Mouse (Mus musculus): ENCODE results near the gene Gm49425. TPM values are rescaled to one million over a fixed set of nuclear protein-coding genes. Genes with fewer than 3 reads are reported as not detected.
"Not testable (repeated sequence)": the region's sequence is repeated elsewhere in the genome, so short reads cannot be mapped to it uniquely, and the experiment has no call there.

Gm49425 gene
- total RNA-seq (2012; rRNA removed) (not detected in 2 replicates), polyA plus RNA-seq (2012; ENCODE audit: insufficient read depth in 1 of 2, insufficient read length in 2 of 2, low read depth in 1 of 2, low replicate concordance in 2 of 2, missing spikeins in 1 of 2) (not detected)

GRCm38 (mm10) chr15:101517161-101517560 is at the start of gene Gm49425:
Gm49425 (minus strand) TSS chr15:101517261.
- H3K9ac ChIP-seq (ENCODE audit: control insufficient read depth, low read depth, low read length, poor library complexity, severe bottlenecking); H3K27me3 ChIP-seq (ENCODE audit: control insufficient read depth in 1 of 2, insufficient read depth in 2 of 2, low read length in 2 of 2); H3K4me3 ChIP-seq (ENCODE audit: control insufficient read depth in 1 of 2, insufficient read depth in 1 of 2, low read depth in 2 of 2, low read length in 2 of 2); H3K36me3 ChIP-seq (ENCODE audit: control insufficient read depth in 1 of 2, insufficient read depth in 2 of 2, low read length in 2 of 2); H3K9me3 ChIP-seq (replicated peaks; ENCODE audit: insufficient read depth, low read length); H3K4me1 ChIP-seq (ENCODE audit: control insufficient read depth in 1 of 2, insufficient read depth in 2 of 2, low read length in 2 of 2); H3K27ac ChIP-seq (ENCODE audit: control insufficient read depth, low read depth, low read length); H3K79me2 ChIP-seq (ENCODE audit: control insufficient read depth, insufficient read depth, low read length, poor library complexity); DNase-seq (ENCODE audit: low read depth, low spot score): not testable (repeated sequence)

- no peak for DNase-seq (ENCODE audit: low read depth, low spot score)
- no peaks in the 10 kb centered on the region for H3K9me3 ChIP-seq (replicated peaks; ENCODE audit: insufficient read depth, low read length)
- no peaks in the 10 kb centered on the region for H3K79me2 ChIP-seq (ENCODE audit: control insufficient read depth, insufficient read depth, low read length, poor library complexity)
- H3K4me3 ChIP-seq (ENCODE audit: control insufficient read depth in 1 of 2, insufficient read depth in 1 of 2, low read depth in 2 of 2, low read length in 2 of 2) = no peak within 1 kb of the TSS
- no peaks in the 10 kb centered on the region for H3K36me3 ChIP-seq (ENCODE audit: control insufficient read depth in 1 of 2, insufficient read depth in 2 of 2, low read length in 2 of 2)
- no peak within 1 kb of the TSS for H3K9ac ChIP-seq (ENCODE audit: control insufficient read depth, low read depth, low read length, poor library complexity, severe bottlenecking)
- H3K4me1 ChIP-seq (ENCODE audit: control insufficient read depth in 1 of 2, insufficient read depth in 2 of 2, low read length in 2 of 2) = no peaks in the 10 kb centered on the region
- TF ChIP-seq MAX (IDR thresholded peaks at IDR 0.05; ENCODE audit: low read length) (no peak), ZNF384 (IDR thresholded peaks at IDR 0.05; ENCODE audit: low read depth, low read length) (no peak), USF1 (IDR thresholded peaks at IDR 0.05; ENCODE audit: low read depth, low read length) (no peak), ELF1 (IDR thresholded peaks at IDR 0.05; ENCODE audit: low read depth, low read length) (no peak), ZKSCAN1 (IDR thresholded peaks at IDR 0.05; ENCODE audit: low read depth, low read length) (no peak), HCFC1 (IDR thresholded peaks at IDR 0.05; ENCODE audit: low read depth, low read length) (no peak), ETS1 (IDR thresholded peaks at IDR 0.05; ENCODE audit: low read depth, low read length) (no peak), MAFK (IDR thresholded peaks at IDR 0.05; ENCODE audit: borderline replicate concordance, low read depth, low read length) (no peak), RAD21 (IDR thresholded peaks at IDR 0.05; ENCODE audit: low read depth, low read length) (no peak), GABPA (IDR thresholded peaks at IDR 0.05; ENCODE audit: low read depth, low read length) (no peak), MYB (IDR thresholded peaks at IDR 0.05; ENCODE audit: low read depth, low read length) (no peak), POLR2A (IDR thresholded peaks at IDR 0.05; ENCODE audit: control insufficient read depth in 1 of 2, insufficient read depth in 1 of 2, low read depth in 1 of 2, low read length in 2 of 2, poor library complexity in 1 of 2) (no peak), EP300 (IDR thresholded peaks at IDR 0.05; ENCODE audit: low read depth in 1 of 2, low read length in 2 of 2) (no peak), CTCF (IDR thresholded peaks at IDR 0.05 in 2 of 3, conservative IDR thresholded peaks at IDR 0.05 in 1 of 3; ENCODE audit: control insufficient read depth in 1 of 3, insufficient read depth in 1 of 3, low read depth in 2 of 3, low read length in 3 of 3, poor library complexity in 1 of 3, severe bottlenecking in 1 of 3) (no peak), MEF2A (IDR thresholded peaks at IDR 0.05; ENCODE audit: extremely low read depth, insufficient replicate concordance, low read depth, low read length, poor library complexity, severe bottlenecking) (no peak), MAZ (IDR thresholded peaks at IDR 0.05; ENCODE audit: low read depth, low read length) (no peak), TBP (IDR thresholded peaks at IDR 0.05; ENCODE audit: low read depth, low read length) (no peak), MXI1 (IDR thresholded peaks at IDR 0.05; ENCODE audit: low read depth, low read length) (no peak), SMC3 (IDR thresholded peaks at IDR 0.05; ENCODE audit: low read depth, low read length) (no peak)
- no peak within 1 kb of the TSS for H3K27ac ChIP-seq (ENCODE audit: control insufficient read depth, low read depth, low read length)
- H3K27me3 ChIP-seq (ENCODE audit: control insufficient read depth in 1 of 2, insufficient read depth in 2 of 2, low read length in 2 of 2) = no peaks in the 10 kb centered on the region
These were observed 45.8 kb upstream of the Gm49425 start, which contains the start of gene Krt90 for GRCm38 (mm10) chr15:101562850-101563249. Krt90 (minus strand) TSS chr15:101562950.
